Mouse (Mus musculus): ENCODE data around the gene Gdf7. TPM values are rescaled to one million over a fixed set of nuclear protein-coding genes. Genes with fewer than 3 reads are reported as not detected.
A peak's percentile ranks its signal among the peaks of the same experiment; 100 is the strongest.

Gdf7 gene
- polyA plus RNA-seq, 2 experiments, result not detected

- H3K27ac ChIP-seq, result no peak overlapping the region
- TF ChIP-seq CTCF (IDR thresholded peaks at IDR 0.05; ENCODE audit: low read depth) (no peak), EP300 (IDR thresholded peaks at IDR 0.05; ENCODE audit: low read depth) (no peak)
- H3K4me3 ChIP-seq (ENCODE audit: insufficient read depth in 1 of 2, low read depth in 2 of 2, low read length in 2 of 2), result no peak overlapping the region
- H3K4me1 ChIP-seq (replicated peaks; ENCODE audit: control insufficient read depth in 2 of 2, insufficient read depth in 2 of 2, low read length in 1 of 2), result peaks cover 2 to 5% of the 10 kb centered on the region in 2 experiments; a peak in 2 of 4 replicates
- H3K36me3 ChIP-seq (replicated peaks; ENCODE audit: control insufficient read depth, insufficient read depth, low read depth), result no peaks in the 10 kb centered on the region; the same call in none of the 2 replicates
- ATAC-seq (ENCODE audit: insufficient read depth), result no peak
- H3K9ac ChIP-seq (replicated peaks), result no peak overlapping the region
- no peak for DNase-seq (ENCODE audit: low read depth in 3 of 3, low spot score in 3 of 3)
- H3K4me2 ChIP-seq (ENCODE audit: low read depth), result no peak overlapping the region
- 77% methylated on average over 4 of the region's 4 CpGs for WGBS (ENCODE audit: insufficient replicate concordance)
- H3K27me3 ChIP-seq (ENCODE audit: control insufficient read depth, insufficient read depth, low read length), result no peaks in the 10 kb centered on the region
- H3K9me3 ChIP-seq (ENCODE audit: control insufficient read depth, low read length), result no peaks in the 10 kb centered on the region
Observed at GRCm38 (mm10) chr12:8275424-8275823, 26.3 kb downstream of the Gdf7 start.

GRCm38 (mm10) chr12:8273471-8274171, 28.1 kb downstream of the Gdf7 start:
- Histone ChIP-seq H3K4me2 (ENCODE audit: low read depth) (no peak overlapping the region), H3K4me1 (replicated peaks; ENCODE audit: control insufficient read depth in 2 of 2, insufficient read depth in 2 of 2, low read length in 1 of 2) (peaks cover 2 to 5% of the 10 kb centered on the region in 2 experiments; a peak in 2 of 4 replicates), H3K27ac (no peak overlapping the region), H3K36me3 (replicated peaks; ENCODE audit: control insufficient read depth, insufficient read depth, low read depth) (no peaks in the 10 kb centered on the region; the same call in 1 of the 2 replicates), H3K9ac (replicated peaks) (no peak overlapping the region), H3K27me3 (ENCODE audit: control insufficient read depth, insufficient read depth, low read length) (no peaks in the 10 kb centered on the region), H3K9me3 (ENCODE audit: control insufficient read depth, low read length) (no peaks in the 10 kb centered on the region), H3K4me3 (ENCODE audit: insufficient read depth in 1 of 2, low read depth in 2 of 2, low read length in 2 of 2) (no peak overlapping the region)
- TF ChIP-seq CTCF (IDR thresholded peaks at IDR 0.05; ENCODE audit: low read depth) (no peak), EP300 (IDR thresholded peaks at IDR 0.05; ENCODE audit: low read depth) (no peak)
- no peak for ATAC-seq (ENCODE audit: insufficient read depth)
- DNase-seq (ENCODE audit: low read depth in 3 of 3, low spot score in 3 of 3), result no peak
- WGBS (ENCODE audit: insufficient replicate concordance), result 68% methylated on average over 6 of the region's 6 CpGs

DNA sequence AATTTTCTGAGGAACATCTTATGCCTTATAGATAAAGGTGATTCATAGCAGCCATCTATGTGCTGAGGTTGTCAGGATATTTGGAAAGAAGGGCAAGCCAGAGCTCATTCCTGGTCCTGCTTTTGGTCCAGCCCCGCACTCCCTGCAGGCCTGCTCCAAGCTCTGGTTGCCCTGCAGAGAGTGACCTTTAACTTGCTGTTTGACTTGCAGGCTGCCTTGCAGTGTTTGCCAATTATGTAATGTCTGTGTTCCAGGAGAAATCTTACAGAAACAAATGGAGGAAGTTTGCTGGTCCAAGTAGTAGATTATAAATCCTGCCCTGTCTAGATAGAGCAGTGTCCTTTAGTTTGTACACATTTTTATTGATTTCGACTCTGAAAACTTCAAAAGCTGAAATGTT, 30.3 kb downstream of the Gdf7 start:
- Histone ChIP-seq H3K9me3 (ENCODE audit: control insufficient read depth, low read length) (no peaks in the 10 kb centered on the region), H3K27me3 (ENCODE audit: control insufficient read depth, insufficient read depth, low read length) (no peaks in the 10 kb centered on the region), H3K4me1 (replicated peaks; ENCODE audit: control insufficient read depth in 2 of 2, insufficient read depth in 2 of 2, low read length in 1 of 2) (peaks cover 2 to 5% of the 10 kb centered on the region in 2 experiments; a peak in 2 of 4 replicates), H3K9ac (replicated peaks) (no peak overlapping the region), H3K27ac (no peak overlapping the region), H3K36me3 (replicated peaks; ENCODE audit: control insufficient read depth, insufficient read depth, low read depth) (no peaks in the 10 kb centered on the region), H3K4me2 (ENCODE audit: low read depth) (no peak overlapping the region), H3K4me3 (ENCODE audit: insufficient read depth in 1 of 2, low read depth in 2 of 2, low read length in 2 of 2) (no peak overlapping the region)
- ATAC-seq (ENCODE audit: insufficient read depth), result no peak
- 59% methylated on average over 2 of the region's 2 CpGs for WGBS (ENCODE audit: insufficient replicate concordance)
- peak in 1 of 3 experiments; percentile 5 for DNase-seq (ENCODE audit: low read depth in 3 of 3, low spot score in 3 of 3)
- TF ChIP-seq CTCF (IDR thresholded peaks at IDR 0.05; ENCODE audit: low read depth), result no peak
- no peak for TF ChIP-seq EP300 (IDR thresholded peaks at IDR 0.05; ENCODE audit: low read depth)

DNA sequence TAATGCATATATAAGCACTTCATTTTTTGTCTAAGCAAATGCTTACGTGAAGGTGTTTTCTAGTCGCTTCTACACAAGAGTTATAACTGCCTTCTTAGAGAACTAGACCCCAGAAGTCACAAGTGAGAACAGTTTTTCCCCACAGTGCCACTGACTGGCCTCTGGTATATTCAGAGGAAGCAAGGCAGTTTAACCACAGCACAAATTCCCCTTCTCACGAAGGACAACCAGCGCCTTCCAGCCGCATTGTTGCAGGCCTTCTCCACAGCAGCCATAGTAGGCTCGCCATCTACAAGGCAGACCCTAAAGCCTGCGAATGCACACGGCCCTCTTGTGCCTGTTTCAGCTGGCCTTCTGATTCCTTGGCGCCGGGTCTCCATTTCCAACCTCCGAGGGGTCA, 32.1 kb downstream of the Gdf7 start:
- Histone ChIP-seq H3K36me3 (replicated peaks; ENCODE audit: control insufficient read depth, insufficient read depth, low read depth) (no peaks in the 10 kb centered on the region), H3K4me2 (ENCODE audit: low read depth) (no peak overlapping the region), H3K9ac (replicated peaks) (no peak overlapping the region), H3K27ac (no peak overlapping the region), H3K9me3 (ENCODE audit: control insufficient read depth, low read length) (no peaks in the 10 kb centered on the region), H3K27me3 (ENCODE audit: control insufficient read depth, insufficient read depth, low read length) (no peaks in the 10 kb centered on the region), H3K4me3 (ENCODE audit: insufficient read depth in 1 of 2, low read depth in 2 of 2, low read length in 2 of 2) (no peak overlapping the region), H3K4me1 (replicated peaks; ENCODE audit: control insufficient read depth in 2 of 2, insufficient read depth in 2 of 2, low read length in 1 of 2) (peaks cover 2 to 5% of the 10 kb centered on the region in 2 experiments; a peak in 2 of 4 replicates)
- WGBS (ENCODE audit: insufficient replicate concordance), result 75% methylated on average over 11 of the region's 11 CpGs
- TF ChIP-seq CTCF (IDR thresholded peaks at IDR 0.05; ENCODE audit: low read depth), result no peak
- no peak for TF ChIP-seq EP300 (IDR thresholded peaks at IDR 0.05; ENCODE audit: low read depth)
- DNase-seq (ENCODE audit: low read depth in 3 of 3, low spot score in 3 of 3) (no peak), ATAC-seq (ENCODE audit: insufficient read depth) (no peak)

DNA sequence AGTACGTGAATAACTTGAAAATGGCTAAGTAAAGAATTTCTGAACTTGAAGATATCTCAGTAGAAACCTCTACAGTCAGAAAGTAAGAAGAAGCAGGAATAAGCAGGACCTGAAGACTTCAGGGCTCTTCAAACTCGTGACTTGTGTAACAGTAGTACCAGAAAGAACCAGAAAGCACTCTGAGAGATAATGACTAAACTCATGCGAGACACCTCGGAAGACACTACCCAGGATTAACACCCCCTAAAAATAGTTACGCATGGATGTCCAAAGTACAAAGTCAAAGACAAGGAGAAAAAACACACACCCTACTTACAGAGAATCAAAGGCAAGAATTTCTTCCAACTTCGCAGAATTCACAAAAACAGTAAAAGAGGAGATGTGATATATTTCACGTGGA, 35.4 kb downstream of the Gdf7 start:
- TF ChIP-seq EP300 (IDR thresholded peaks at IDR 0.05; ENCODE audit: low read depth), result no peak
- no peak for TF ChIP-seq CTCF (IDR thresholded peaks at IDR 0.05; ENCODE audit: low read depth)
- DNase-seq (ENCODE audit: low read depth in 3 of 3, low spot score in 3 of 3), result no peak
- WGBS (ENCODE audit: insufficient replicate concordance), result 78% methylated on average over 7 of the region's 7 CpGs

More for the DNA sequence above, 35.4 kb downstream of the Gdf7 start:
- Histone ChIP-seq H3K36me3 (replicated peaks; ENCODE audit: control insufficient read depth, insufficient read depth, low read depth) (no peaks in the 10 kb centered on the region), H3K27ac (no peak overlapping the region), H3K27me3 (ENCODE audit: control insufficient read depth, insufficient read depth, low read length) (no peaks in the 10 kb centered on the region), H3K9me3 (ENCODE audit: control insufficient read depth, low read length) (no peaks in the 10 kb centered on the region), H3K4me3 (ENCODE audit: insufficient read depth in 1 of 2, low read depth in 2 of 2, low read length in 2 of 2) (no peak overlapping the region), H3K4me2 (ENCODE audit: low read depth) (no peak overlapping the region), H3K9ac (replicated peaks) (no peak overlapping the region), H3K4me1 (replicated peaks; ENCODE audit: control insufficient read depth in 2 of 2, insufficient read depth in 2 of 2, low read length in 1 of 2) (no peaks in the 10 kb centered on the region)
- ATAC-seq (ENCODE audit: insufficient read depth), result no peak

Data from liver, embryonic 14.5 days (tissue).